Mouse (Mus musculus) E14TG2a.4 (cell line): ENCODE measurements at regions not wholly inside any gene's neighbourhood (a gene's known extent, or its start where the extent isn't known, plus 50 kb on each side); places are given as distances from the start of the nearest gene placed in this dataset.

Experiments
- CTCF ChIP-seq: conservative IDR thresholded peaks from 2 replicates; pipeline ENCODE4 v1.5.1; 2014; ENCODE audit warnings: low read length
- NANOG ChIP-seq: IDR thresholded peaks from 2 replicates; pipeline ENCODE4 v1.6.1; 2014; ENCODE audit warnings: borderline replicate concordance, low read length, mixed read lengths
- POU5F1 ChIP-seq: IDR thresholded peaks from 2 replicates; pipeline ENCODE4 v1.6.1; 2014; ENCODE audit warnings: low read length, borderline replicate concordance

DNA sequence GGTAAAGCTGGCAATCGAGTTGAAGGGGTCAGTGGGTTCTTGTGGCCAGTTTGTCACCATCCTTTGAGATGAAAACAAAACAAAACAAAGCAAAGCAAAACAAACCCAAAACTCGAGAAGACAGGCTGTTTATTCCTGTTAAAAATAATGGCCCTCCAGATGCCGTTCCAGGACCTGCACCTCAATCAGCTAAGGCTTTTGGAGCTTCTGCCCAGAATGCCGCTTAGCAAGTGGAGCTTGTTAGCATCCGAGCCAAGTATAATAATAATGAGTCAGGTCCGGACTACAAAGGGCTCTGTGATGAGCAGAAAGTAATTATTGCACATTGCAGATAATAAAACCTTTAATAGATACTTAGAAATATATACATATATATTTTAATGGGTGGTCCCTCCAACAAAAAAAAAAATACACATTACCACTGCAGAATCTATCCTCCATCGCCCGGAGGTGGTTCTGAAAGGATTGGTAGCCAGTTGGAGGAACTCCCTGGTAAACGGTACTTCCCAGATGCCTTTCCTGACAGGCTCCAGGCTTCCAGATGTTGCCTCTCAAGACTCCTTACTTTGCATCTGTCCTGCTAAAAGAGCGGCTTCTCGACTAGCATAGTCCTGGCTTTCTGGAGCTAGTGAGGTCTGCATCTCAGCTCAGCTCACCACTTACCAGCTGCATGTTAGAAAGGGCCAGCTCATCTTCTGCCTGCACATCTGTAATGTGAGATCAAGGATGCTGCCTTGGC is 1145.8 kb upstream of the A1bg start:
- TF ChIP-seq CTCF, result no peak
- TF ChIP-seq POU5F1, result no peak
- TF ChIP-seq NANOG, result no peak
